Mouse (Mus musculus) cerebellum, adult 2 months (tissue): ENCODE data around the gene Matn4.

Experiments
- CTCF ChIP-seq: fragments of 200-500 bp; IDR thresholded peaks from 2 replicates; pipeline ENCODE4 v1.5.1; 2011; ENCODE audit warnings: low read depth, mild to moderate bottlenecking, control low read depth, low read length, moderate library complexity, borderline replicate concordance; ENCODE audit not compliant: insufficient read depth
- POLR2A ChIP-seq: fragments of 200-500 bp; IDR thresholded peaks from 2 replicates; pipeline ENCODE4 v1.6.1; 2011; ENCODE audit warnings: low read length, control low read depth, borderline replicate concordance; ENCODE audit not compliant: insufficient read depth

- TF ChIP-seq CTCF = no peak
- no peak for TF ChIP-seq POLR2A
These were observed 27.2 kb downstream of the Matn4 start for GRCm38 (mm10) chr2:164377478-164378426.
